Mouse (Mus musculus) forebrain, postnatal 0 days (tissue): Measurements from ENCODE around the gene Ksr2. TPM values are rescaled to one million over a fixed set of nuclear protein-coding genes. Genes with fewer than 3 reads are reported as not detected.

Experiments used
- ATAC-seq: fragments of 200-750 bp; cut with Nextera tagmentation; 2 replicates; pipeline ENCODE4 v1.8.0; 2017; ENCODE audit warnings: mild to moderate bottlenecking, moderate library complexity
- DNase-seq: peaks from one replicate; pipeline ENCODE4 v3.0.0-alpha.2; 2015
- H3K27ac ChIP-seq: fragments of 300-500 bp; sonication (generic); 2 replicates; pipeline ENCODE4 v1.5.1; 2014; ENCODE audit warnings: low read depth, mild to moderate bottlenecking, antibody characterized with exemption, low read length, moderate library complexity, mixed read lengths
- H3K27me3 ChIP-seq: fragments of 300-500 bp; sonication (generic); 2 replicates; pipeline ENCODE4 v1.6.1; 2014; ENCODE audit warnings: mild to moderate bottlenecking, low read length, mixed read lengths; ENCODE audit not compliant: insufficient read depth
- H3K36me3 ChIP-seq: fragments of 300-500 bp; sonication (generic); 2 replicates; pipeline ENCODE4 v1.6.1; 2014; ENCODE audit warnings: mild to moderate bottlenecking, moderate library complexity; ENCODE audit not compliant: insufficient read depth
- H3K4me1 ChIP-seq: fragments of 300-500 bp; sonication (generic); 2 replicates; pipeline ENCODE4 v1.6.1; 2014; ENCODE audit warnings: antibody characterized with exemption; ENCODE audit not compliant: insufficient read depth
- H3K4me2 ChIP-seq: fragments of 300-500 bp; sonication (generic); 2 replicates; pipeline ENCODE4 v1.6.1; 2014; ENCODE audit warnings: low read depth, mild to moderate bottlenecking, moderate library complexity
- H3K4me3 ChIP-seq: fragments of 300-500 bp; sonication (generic); 2 replicates; pipeline ENCODE4 v1.5.1; 2014; ENCODE audit warnings: low read depth, low read length, mixed read lengths
- H3K9ac ChIP-seq: fragments of 300-500 bp; sonication (generic); 2 replicates; pipeline ENCODE4 v1.6.1; 2014; ENCODE audit warnings: mild to moderate bottlenecking
- H3K9me3 ChIP-seq: fragments of 300-500 bp; sonication (generic); 2 replicates; pipeline ENCODE4 v1.6.1; 2016; ENCODE audit warnings: low read length
- CTCF ChIP-seq: sonication (generic); IDR thresholded peaks from 2 replicates; pipeline ENCODE4 v1.5.1; 2016; ENCODE audit warnings: antibody characterized with exemption, control low read depth, low read depth
- WGBS: fragments of 180-500 bp; shearing (Covaris S2); extraction: QIAGEN DNeasy Blood & Tissue Kit; methylation state at CpG from one replicate; pipeline ENCODE4 v1.1.7; 2014; 5-methylcytosine and 5-hydroxymethylcytosine counted together
- polyA plus RNA-seq: library from polyadenylated mRNA; unstranded; fragments of >200 nt; fragmentation: Nextera tagmentation; extraction: Ambion mirVana; gene quantifications from 2 replicates; pipeline ENCODE4 v1.2.1, GENCODE M21; 2015
- total RNA-seq: library from RNA; depleted of rRNA; stranded (reverse); fragments of >200 nt; gene quantifications from 2 replicates; pipeline ENCODE4 v1.2.3, GENCODE M21; 2014

Gene Ksr2
- total and polyA plus RNA-seq, 2 experiments from 2014 or later = 5.4 to 9.2 TPM

DNA sequence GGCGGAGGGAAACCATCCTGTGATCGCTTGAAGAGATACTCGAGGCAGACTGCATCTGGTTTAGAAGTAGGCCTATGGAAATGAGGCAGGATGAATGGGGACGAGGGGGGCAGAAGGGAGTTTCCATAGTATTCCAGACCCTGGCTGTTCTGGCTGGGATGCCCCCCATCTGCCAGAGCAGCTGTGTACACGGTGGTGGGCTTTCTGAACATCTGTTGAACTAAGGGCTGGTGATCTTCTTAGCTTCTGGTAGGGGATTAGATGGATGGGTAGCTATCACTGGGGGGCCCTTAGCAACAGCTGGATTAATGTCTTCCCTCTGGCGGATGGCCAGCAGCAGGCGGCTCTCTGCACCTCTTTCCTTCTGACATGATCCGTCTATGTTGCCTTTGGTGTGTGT, 276.0 kb downstream of the Ksr2 start:
- H3K4me1 ChIP-seq = no peaks in the 10 kb centered on the region
- ATAC-seq (peak; percentile 36; the same call in 1 of the 2 replicates), DNase-seq (no peak)
- H3K4me2 ChIP-seq = no peak overlapping the region
- no peaks in the 10 kb centered on the region for H3K9me3 ChIP-seq
- no peak for TF ChIP-seq CTCF
- H3K27me3 ChIP-seq = no peaks in the 10 kb centered on the region
- WGBS = 53% methylated on average over 8 of the region's 8 CpGs
- no peak overlapping the region for H3K4me3 ChIP-seq
- H3K27ac ChIP-seq = no peak overlapping the region
- H3K9ac ChIP-seq = no peak overlapping the region
- H3K36me3 ChIP-seq = no peaks in the 10 kb centered on the region

DNA sequence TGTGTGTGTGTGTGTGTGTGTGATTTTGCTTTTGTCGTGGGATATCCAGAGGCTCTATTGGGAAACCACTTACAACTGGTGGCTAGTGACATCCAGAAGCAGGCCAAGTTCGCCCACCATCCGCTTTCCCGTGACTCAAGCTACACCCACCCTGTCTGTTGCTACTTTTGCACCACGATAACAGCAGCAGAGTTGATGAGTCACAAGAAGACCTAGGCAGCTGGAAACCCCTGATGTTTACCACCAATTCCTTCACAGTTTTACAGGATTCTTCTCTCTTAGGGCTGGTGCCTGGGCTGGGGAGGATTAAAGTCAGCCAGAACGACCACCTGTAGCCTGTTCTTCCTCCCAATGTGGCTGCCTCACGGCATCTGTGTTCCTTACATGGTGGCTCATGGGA, 277.5 kb downstream of the Ksr2 start:
- H3K4me2 ChIP-seq = no peak overlapping the region
- no peak overlapping the region for H3K4me3 ChIP-seq
- no peaks in the 10 kb centered on the region for H3K36me3 ChIP-seq
- WGBS = 73% methylated on average over 7 of the region's 7 CpGs
- H3K9ac ChIP-seq = no peak overlapping the region
- no peaks in the 10 kb centered on the region for H3K27me3 ChIP-seq
- DNase-seq (no peak), ATAC-seq (no peak)
- no peaks in the 10 kb centered on the region for H3K4me1 ChIP-seq
- no peak for TF ChIP-seq CTCF
- H3K9me3 ChIP-seq = no peaks in the 10 kb centered on the region
- H3K27ac ChIP-seq = no peak overlapping the region

DNA sequence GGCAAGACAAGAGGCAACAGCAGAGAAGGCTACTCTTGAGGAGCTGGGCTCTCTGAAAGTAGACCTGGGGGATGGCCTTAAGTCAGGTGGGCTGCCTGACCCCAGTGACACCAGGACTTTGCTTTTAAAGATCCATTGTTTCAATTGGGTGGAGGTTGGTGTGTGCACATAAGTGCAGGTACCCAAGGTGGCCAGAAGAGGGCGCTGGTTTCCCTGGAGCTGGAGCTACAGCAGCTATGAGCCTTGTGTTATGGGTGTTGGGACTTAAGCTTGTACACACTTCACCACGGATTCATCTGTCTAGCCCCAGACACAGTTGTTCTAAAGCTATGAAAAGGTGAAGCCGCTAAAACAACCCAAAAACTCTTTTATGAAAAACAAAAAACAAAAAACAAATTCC, 279.8 kb downstream of the Ksr2 start:
- Histone ChIP-seq H3K9me3 (no peaks in the 10 kb centered on the region), H3K9ac (no peak overlapping the region), H3K27me3 (no peaks in the 10 kb centered on the region), H3K4me3 (no peak overlapping the region), H3K27ac (no peak overlapping the region), H3K36me3 (no peaks in the 10 kb centered on the region), H3K4me2 (no peak overlapping the region), H3K4me1 (no peaks in the 10 kb centered on the region)
- WGBS = 77% methylated on average over 3 of the region's 3 CpGs
- DNase-seq (no peak), ATAC-seq (no peak)
- peak; percentile 24; the same call in 1 of the 2 replicates for TF ChIP-seq CTCF

DNA sequence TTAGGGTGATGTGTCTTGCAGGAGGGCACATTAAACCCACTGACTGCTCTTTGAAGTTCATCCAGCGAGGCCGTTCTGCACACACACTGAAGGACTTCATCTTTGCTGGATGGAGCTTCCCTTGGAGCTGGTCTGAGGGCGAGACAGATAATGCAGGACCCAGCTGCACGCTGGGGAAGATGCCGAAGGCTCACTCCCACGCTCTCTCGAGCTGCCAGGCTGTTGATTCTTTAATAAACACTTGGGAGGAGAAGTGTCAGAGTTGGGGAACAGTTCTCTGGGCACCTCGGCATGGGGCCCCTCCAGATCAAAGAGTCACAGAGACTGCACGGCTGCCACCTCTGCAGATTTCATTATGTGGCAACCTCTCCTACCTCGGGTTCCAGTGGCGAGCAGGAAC, 280.8 kb downstream of the Ksr2 start:
- H3K9ac ChIP-seq = no peak overlapping the region
- H3K4me1 ChIP-seq = no peaks in the 10 kb centered on the region
- no peak overlapping the region for H3K27ac ChIP-seq
- H3K27me3 ChIP-seq = no peaks in the 10 kb centered on the region
- 74% methylated on average over 11 of the region's 11 CpGs for WGBS
- no peak overlapping the region for H3K4me2 ChIP-seq
- no peaks in the 10 kb centered on the region for H3K36me3 ChIP-seq
- TF ChIP-seq CTCF = no peak
- H3K4me3 ChIP-seq = no peak overlapping the region
- H3K9me3 ChIP-seq = no peaks in the 10 kb centered on the region
- no peak for DNase-seq
- ATAC-seq = no peak

DNA sequence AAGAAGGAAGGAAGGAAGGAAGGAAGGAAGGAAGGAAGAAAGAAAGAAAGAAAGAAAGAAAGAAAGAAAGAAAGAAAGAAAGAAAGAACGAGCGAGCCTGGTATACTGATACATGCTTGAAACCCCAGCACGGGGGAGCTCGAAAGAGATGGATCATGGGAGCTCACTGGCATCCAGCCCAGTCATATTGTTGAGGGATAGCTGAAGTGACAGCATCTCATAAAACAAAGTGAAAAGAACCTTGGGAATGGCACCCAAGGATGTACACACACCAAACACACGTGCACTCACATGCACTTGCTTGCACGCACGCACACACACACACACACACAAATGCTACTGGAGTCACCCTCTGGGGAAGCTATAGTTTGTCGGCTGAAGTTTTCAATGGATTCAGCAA, 282.6 kb downstream of the Ksr2 start:
- ATAC-seq = no peak
- no peak for TF ChIP-seq CTCF
- H3K27ac ChIP-seq = no peak overlapping the region
- no peaks in the 10 kb centered on the region for H3K9me3 ChIP-seq
- DNase-seq = peak; percentile 41
- H3K27me3 ChIP-seq = no peaks in the 10 kb centered on the region
- H3K4me2 ChIP-seq = no peak overlapping the region
- no peaks in the 10 kb centered on the region for H3K36me3 ChIP-seq
- H3K4me1 ChIP-seq = no peaks in the 10 kb centered on the region
- no peak overlapping the region for H3K4me3 ChIP-seq
- no peak overlapping the region for H3K9ac ChIP-seq
- 67% methylated on average over 8 of the region's 8 CpGs for WGBS

DNA sequence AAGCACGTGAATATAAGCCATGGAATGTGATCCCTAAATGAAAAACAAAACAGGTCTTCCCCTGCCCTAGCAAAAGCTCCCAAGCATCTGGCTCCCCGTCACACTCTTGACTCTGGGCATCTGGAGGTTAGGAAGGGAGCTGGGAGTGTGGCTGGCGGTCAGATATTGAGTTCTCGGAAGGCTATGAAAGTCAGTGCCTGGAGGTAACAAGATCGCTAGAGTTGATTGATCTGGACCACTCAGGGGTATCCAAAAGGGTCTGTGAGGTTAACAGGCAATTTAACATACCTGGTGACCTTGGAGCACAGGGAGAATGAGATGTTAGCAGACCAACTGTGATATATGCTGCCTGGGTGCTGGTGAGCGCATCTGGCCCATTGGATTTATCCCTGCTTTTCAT, 283.8 kb downstream of the Ksr2 start:
- Histone ChIP-seq H3K27ac (no peak overlapping the region), H3K4me3 (no peak overlapping the region), H3K4me1 (no peaks in the 10 kb centered on the region), H3K36me3 (no peaks in the 10 kb centered on the region), H3K9me3 (no peaks in the 10 kb centered on the region), H3K27me3 (no peaks in the 10 kb centered on the region), H3K9ac (no peak overlapping the region), H3K4me2 (no peak overlapping the region)
- no peak for TF ChIP-seq CTCF
- WGBS = 82% methylated on average over 6 of the region's 6 CpGs
- no peak for ATAC-seq
- DNase-seq = no peak

DNA sequence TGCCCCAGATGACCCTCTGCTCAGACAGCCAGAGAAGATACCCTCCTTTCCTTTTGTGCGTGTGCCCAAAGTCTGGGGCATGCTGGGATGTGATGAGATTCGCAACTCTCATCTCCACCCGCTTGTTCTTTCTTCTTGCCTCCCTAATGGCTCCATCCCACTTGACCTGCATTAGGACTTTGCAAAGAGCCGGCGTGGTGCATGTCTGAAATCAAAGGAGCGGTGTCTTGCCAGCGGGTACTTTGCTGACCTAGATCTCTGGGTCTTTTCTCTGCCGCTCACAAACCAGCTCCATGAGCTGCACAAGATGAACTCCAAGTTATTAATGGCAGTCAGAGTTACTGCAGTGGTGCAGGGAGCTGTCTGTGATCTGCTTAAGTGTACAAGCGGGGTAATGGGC, 290.6 kb downstream of the Ksr2 start:
- H3K36me3 ChIP-seq = peaks cover 4% of the 10 kb centered on the region; the same call in 1 of the 2 replicates
- H3K9me3 ChIP-seq = no peaks in the 10 kb centered on the region
- ATAC-seq (no peak; the same call in 1 of the 2 replicates), DNase-seq (no peak)
- H3K4me2 ChIP-seq = no peak overlapping the region
- H3K4me3 ChIP-seq = no peak overlapping the region
- WGBS = 78% methylated on average over 9 of the region's 9 CpGs
- H3K9ac ChIP-seq = no peak overlapping the region
- no peaks in the 10 kb centered on the region for H3K4me1 ChIP-seq
- H3K27me3 ChIP-seq = no peaks in the 10 kb centered on the region
- TF ChIP-seq CTCF = no peak
- H3K27ac ChIP-seq = no peak overlapping the region

DNA sequence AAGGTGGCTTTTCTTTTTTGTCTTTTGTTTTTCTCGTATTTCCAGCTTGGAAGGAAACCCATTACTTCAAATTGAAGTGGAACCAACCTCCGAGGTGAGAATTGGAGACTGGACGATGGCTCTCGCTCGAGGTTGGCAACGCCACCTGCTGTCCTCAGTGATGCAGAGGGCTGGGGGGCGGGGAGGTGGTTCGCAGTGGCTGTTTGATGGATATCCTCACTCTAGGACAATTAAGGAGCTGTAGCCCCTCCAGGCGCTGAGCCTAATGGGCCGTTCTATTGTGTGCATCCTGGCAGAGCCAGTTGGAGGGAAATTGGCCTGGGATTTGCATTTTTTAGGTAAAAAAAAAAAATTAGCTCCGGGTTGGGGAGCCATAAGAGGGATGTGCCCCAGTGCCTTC, 292.8 kb downstream of the Ksr2 start:
- H3K4me2 ChIP-seq = no peak overlapping the region
- no peaks in the 10 kb centered on the region for H3K4me1 ChIP-seq
- DNase-seq = no peak
- H3K9ac ChIP-seq = no peak overlapping the region
- peaks cover 4% of the 10 kb centered on the region; the same call in 1 of the 2 replicates for H3K36me3 ChIP-seq
- no peak overlapping the region for H3K27ac ChIP-seq
- ATAC-seq = no peak
- 14% methylated on average over 11 of the region's 11 CpGs for WGBS
- H3K27me3 ChIP-seq = no peaks in the 10 kb centered on the region
- no peak for TF ChIP-seq CTCF
- no peaks in the 10 kb centered on the region for H3K9me3 ChIP-seq
- H3K4me3 ChIP-seq = no peak overlapping the region
